Mouse (Mus musculus) c-Kit-positive CD71-positive TER-119-negative erythroid progenitor cells, embryonic 14.5 days (primary cell): ENCODE data around the gene Gnptab.
"Not testable (repeated sequence)": the region's sequence is repeated elsewhere in the genome, so short reads cannot be mapped to it uniquely, and the experiment has no call there.

Experiments
- DNase-seq: peaks from one replicate; pipeline ENCODE4 v3.0.0-alpha.2; 2013; ENCODE audit warnings: low read depth

Gnptab gene

DNA sequence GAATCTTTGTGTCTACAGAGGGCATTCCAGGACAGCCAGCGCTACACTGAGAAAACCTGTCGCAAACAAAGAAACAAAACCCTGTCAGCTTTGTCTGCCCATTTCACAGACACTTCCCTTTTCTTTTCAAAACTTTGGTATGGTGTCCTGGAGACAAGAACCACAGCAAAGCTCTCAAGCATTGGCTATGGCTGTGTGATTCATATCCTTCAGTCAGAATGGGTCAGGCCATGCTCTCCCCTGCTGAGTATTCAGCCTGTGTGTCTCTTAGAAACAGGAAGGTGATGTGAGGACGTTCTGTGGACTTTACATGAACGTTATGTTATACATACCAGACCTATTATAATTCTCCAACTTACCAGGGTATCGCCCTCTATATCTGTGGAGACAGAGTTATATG is 38.8 kb downstream of the Gnptab start:
- no peak for DNase-seq

DNA sequence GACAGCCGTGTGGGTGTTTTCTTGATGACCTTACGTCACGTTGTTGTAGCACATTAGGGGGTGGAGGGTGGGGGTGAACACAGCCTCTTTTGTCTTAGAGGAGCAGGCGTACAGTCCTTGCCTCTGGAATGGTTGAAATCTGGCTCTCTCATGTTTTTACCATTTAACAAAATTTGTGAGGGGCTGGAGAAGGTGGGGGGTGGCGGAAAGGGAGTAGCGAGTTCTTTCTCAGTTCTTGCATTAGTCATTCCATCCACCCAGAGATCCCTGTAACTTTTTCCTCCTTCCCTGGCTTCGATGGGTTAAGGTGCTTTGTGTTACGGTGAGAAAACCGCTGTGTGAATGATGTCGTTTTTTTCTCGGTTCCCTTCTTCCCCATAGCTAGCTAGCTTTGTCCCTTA is 41.2 kb downstream of the Gnptab start:
- no peak for DNase-seq

DNA sequence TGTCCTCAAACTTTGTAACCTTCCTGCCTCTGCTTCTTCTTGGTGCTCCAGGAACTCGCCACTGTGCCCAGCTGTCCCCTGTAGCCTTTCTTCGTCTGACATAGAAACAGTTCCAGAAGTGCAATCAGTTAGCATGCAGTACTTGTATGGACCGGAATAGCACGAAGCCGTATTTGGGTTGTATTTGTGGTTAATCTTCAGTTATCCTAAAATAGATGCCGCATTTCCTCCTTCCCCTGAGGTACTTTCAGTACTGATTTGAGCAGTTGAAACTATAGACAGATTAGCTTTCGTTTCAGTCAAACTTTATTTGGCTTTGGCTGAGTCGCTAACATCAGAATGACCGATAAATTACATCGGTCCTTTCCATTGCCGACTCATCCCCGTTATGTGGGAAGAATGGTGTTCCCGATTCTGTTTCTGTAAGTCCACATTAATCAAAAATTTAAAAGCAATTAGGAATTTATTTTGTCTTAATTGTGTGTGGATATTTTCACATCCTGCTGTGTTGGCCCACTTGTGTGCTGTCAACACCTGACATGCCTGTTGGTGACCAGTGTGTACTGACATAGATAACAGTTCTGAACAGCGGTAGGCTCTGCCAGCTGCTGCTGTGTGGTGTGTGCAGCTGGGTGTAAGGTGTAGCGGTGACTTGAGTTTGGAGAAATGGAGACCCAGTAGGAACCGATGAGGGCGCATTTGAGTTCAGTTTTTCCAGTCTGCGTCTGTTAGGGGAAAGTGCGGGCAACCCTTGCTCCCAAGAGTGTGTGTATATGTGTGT is 41.9 kb downstream of the Gnptab start:
- no peak for DNase-seq

DNA sequence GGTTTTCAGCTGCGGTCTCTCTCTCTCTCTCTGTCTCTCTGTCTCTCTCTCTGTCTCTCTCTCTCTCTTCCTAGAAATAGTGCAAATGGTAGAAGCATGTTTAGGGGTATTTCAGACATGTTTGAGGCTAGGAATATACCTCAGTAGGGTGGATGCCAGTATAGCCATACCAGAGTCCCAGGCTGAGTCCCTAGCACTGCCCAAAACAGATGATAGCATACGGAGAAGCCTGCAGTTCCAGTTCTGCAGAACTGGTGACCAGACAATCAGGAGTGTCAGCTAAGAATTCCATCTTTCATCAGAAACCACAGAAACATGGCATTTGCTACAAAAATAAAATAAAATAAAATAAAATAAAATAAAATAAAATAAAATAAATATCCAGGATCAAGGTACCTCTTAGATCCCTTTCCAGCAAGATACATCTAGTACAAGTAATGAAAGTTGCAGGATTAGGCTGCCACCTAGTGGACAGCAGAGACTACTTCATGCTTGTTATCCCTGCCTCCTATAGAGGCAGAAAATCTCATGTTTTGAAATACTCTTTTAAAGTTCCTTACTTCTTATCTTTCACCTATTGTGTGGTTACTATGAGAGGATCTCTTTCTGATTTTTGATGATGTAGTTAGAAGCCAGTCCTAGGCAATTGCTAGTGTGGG is 47.4 kb downstream of the Gnptab start:
- DNase-seq, result peak; percentile 60

DNA sequence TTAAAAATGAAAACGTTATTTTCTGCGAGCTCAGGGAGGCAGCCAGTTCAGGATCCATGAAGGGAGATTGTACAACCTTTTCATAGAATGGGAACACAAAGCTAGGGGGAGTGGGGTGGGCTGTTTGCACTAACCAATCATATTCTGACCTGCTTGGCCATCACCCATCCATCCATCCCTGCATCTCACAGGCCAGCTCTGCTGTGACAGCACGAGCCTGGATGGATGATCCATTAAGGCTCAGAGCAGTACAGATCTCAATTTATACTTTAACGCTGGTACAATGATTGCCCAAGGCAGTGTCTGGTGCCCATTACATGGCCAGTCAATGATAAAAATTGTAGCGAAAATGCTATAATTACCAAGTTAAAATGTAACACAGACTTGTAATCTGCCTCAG is 48.0 kb downstream of the Gnptab start:
- DNase-seq, result no peak

DNA sequence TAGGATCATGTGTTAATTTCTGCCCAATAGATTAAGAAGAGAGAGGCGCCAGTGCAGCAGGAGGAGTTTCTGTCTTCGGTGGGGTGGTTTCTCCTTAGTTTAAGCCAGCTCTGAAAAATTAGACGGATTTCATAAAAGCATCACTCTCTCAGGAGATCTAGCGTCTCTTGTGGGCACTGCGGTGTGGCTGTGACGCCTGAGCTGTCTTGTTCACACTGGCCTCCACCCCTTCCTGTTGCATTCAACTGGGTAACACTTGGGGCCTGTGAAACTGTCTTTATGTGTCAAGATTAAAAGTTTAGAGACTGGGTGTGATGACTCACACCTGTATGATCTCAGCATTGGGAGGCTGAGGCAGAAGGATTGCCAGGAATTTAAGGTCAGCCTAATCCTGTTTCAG is 49.1 kb downstream of the Gnptab start:
- DNase-seq, result no peak

DNA sequence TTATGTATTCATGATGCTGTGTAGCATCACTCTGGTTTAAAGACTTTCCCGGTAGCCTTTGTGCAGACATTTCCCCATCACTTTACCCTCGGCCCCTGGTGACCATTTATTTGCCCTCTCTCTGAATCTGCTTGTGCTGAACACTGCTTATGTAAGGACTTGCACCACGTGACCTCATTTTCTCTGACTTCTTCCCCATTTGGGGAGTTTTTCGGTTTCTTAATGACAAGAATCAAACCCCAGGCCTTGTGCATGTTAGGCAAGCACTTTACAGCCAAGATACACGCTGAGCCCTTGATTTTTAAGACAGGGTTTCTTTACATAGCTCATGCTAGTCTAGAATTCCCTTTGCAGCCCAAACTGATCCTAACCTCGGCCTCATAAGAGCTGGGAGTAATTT is 62.3 kb downstream of the Gnptab start:
- no peak for DNase-seq

DNA sequence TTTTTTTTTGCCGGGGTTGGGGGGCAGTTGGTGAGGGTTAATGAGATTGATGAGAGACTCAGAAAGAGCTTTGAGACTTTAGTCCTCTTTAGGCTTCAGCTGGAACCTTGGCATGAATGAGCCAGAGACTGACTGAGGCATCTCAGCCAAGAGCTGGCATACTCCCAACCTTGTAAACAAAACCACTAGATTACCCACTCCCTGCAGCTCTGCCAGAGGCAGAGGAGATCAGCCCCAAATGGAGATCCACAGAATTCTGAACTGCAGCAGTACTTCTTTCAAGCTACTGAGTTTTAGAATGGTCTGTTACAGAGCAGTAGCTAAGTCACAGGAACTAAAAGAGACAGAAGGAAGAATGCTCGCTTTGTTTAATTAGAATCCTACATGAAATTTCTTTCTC is 72.3 kb downstream of the Gnptab start:
- DNase-seq, result no peak

DNA sequence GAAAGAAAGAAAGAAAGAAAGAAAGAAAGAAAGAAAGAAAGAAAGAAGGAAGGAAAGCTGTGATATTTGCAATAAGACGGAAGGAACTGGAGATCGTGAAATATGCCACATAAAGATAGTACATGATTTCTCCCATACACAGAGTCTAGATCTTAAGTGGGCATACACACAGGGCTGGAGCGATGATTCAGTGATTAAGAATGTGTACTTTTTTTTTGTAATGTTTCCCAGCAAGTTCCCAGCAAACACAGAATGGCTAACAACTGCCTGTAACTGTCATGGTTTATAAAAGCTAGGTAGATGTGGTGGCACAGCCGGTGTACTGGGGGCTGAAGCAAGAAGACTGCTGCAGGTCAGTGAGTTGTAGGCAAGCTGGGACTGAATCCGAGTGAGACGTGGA is 73.1 kb downstream of the Gnptab start:
- DNase-seq, result no peak

DNA sequence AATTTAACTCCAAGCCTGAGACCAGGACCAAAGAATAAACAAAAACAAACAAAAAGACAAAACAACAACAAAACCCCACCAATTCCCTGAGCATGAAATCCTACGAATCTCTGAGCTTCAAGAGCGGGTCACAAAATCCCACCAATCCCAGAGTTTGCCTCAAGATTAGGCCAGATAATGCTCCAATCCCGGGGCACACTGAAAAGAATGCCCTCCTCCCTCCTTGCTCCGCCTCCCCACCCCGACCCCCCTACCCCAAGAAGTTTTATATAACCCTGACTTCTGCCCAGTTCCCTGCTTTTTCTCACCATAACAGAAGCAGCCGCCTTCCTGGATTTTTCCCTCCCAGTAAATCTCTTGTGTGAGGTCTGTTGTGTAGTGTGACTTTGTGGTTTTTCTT is 78.9 kb downstream of the Gnptab start:
- no peak for DNase-seq

DNA sequence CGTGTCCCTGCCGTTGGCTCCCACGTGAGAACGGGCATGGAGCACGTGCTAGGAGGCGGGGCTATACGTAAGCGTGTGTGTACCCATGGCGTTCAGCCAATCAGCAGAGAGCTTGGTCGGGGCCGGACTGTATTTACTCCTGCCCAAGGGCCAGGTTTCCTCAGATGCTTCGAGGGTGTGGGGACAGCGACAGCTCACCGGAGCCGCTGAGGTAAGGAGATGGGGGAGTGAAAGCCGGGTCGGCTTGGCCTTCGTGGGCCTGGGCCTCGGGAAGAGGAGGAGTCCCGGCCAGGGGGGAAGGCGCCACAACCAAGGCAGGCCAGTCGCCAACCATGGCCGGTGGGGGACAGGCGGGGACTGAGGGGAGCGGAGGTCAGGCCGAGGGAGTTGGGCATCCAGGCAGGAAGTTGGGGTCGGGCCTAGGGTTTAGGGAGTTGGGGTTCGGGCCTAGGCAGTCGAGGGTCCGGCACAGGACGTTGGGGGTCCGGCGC is 80.6 kb downstream of the Gnptab start, which contains the start of gene Sycp3:
TSS of gene Sycp3 (plus strand) at position 68 of the 491 bp plus-strand sequence.
- no peak for DNase-seq

DNA sequence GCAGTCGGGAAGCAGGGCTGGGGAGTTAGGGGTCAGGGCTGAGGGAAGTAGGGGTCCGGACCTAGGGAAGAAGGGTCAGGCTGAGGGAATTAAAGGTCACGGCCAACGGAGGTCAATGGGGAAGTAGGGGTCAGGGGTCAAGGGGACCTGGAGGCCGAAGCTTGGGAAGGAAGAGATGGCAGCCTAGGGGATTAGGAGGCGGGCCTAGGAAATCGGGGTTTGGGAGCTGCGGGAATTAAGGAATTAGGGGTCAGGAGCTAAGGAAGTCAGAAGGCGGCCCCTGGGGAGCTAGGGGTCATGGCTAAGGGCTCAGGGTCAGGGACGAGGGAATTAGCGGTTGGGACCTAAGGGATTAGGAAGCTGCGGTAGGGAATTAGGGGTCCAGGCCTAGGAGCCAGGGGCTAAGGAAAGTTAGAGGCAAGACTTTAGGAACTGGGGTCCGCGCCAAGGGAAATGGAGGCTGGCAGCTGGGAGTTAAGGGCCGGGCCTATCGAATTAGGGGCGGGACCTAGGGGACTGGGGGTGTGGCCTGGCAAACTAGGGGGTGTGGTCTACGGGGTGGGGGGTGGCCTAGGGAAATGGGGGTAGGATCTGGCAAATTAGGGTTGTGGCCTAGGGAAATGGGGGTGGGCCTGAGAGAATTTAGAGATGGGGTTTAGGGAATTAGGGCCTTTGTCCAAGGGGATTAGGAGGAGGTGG is 81.3 kb downstream of the Gnptab start:
- DNase-seq, result no peak

DNA sequence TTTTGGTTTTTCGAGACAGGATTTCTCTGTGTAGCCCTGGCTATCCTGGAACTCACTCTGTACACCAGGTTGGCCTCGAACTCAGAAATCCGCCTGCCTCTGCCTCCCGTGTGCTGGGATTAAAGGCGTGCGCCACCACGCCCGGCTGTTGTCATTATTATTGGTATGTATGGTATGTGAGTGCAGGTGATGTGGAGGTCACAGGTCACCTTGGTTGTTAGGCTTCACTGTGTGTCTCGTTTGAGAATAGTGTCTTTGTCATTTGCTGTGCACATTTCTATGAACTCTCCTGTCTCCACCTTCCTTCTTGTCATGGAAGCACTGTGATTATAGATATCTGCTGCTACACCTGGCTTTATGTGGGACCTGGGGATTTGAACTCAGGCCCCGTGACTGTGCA is 103.9 kb downstream of the Gnptab start:
- not testable (repeated sequence) for DNase-seq

DNA sequence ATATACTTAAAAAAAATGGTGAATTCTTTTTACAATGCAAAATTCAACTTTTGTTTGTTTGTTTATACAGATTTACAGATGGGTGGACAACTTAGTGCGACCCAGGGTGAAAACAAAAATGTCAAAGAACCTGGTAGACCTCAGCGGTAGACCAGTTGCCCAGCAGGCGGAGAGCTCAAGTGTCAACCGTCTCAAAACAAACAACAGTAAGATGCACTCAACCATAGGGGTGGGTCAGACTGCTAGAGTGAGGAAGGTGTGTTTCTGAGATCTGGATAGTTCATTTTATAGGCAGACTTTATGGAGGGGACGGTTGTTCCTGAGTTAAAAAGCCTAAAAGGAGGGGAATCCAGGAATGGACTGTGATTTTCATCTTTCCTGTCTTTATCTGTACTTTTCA is 109.7 kb downstream of the Gnptab start:
- no peak for DNase-seq

DNA sequence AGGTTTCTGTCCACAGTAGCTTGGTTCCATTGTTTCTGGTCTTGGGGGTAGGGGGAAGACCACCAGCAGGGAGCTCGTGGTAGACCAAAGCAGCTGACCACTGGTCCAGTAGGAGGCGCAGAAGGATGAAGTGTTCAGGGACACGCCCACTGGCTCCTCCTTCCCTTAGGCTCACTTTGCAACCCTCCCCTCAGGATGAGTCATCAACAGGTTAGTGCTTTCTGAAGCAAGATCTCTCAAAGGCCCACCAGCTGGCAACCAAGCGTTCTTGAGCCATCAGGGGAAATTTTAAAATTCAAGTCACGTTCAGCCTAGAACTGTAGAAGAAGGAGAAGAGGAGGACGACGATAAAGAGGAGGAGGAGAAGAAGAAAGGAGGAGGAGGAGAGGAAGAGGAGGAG is 112.7 kb downstream of the Gnptab start:
- DNase-seq, result no peak

DNA sequence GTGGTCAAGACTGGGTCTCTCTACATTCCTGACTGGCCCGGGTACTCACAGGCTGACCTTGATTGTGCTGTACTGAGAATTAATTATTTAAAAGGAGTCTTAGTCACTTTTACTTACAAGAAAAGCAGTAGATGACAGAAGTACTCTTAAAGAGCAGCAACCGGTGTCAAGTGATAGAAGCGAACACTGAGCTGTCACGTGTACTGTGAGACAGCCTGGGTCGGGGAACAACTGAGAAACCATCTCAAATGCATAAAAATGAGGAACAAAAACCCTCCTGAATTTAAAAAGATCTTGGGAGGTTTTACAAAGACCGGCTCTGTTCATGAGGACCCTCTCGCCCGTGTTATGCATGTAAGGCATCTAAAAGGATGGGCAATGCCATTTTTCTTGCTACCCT is 113.7 kb downstream of the Gnptab start:
- no peak for DNase-seq

DNA sequence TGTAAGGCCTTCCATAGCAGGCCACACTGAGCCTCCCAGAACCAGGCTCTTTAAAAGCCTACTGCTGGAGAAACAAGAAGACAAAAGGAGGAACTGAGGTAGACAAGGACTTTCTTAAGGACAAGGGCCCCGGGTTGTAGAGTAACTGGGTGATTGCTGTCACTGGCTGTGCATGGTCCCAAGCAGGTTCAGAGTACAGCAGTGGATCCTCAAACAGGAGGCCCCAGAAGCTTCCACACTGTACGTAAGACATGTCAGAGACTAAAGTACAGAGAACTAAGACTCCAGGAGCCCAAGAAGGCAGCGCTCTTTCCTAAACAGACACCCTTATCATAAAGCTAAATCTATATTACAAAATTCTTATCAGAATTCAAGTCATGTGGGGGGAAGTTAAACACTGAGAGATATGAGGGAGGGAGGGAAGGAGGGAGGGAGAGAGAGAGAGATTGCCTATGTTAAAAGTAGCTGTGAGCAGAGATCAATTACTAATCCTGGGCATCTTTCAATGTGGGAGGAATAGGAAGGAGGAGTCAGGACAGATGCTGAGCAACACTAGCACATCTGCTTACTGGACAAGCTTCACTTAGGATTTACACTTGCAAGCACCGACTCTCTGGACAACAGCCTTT is 116.1 kb downstream of the Gnptab start:
- DNase-seq, result no peak
